Mouse (Mus musculus): ENCODE data around the gene Gkap1. TPM values are rescaled to one million over a fixed set of nuclear protein-coding genes. Genes with fewer than 3 reads are reported as not detected.
A peak's percentile ranks its signal among the peaks of the same experiment; 100 is the strongest.

Gkap1 gene
- polyA plus RNA-seq, 1 experiment: 27.6 TPM

DNA sequence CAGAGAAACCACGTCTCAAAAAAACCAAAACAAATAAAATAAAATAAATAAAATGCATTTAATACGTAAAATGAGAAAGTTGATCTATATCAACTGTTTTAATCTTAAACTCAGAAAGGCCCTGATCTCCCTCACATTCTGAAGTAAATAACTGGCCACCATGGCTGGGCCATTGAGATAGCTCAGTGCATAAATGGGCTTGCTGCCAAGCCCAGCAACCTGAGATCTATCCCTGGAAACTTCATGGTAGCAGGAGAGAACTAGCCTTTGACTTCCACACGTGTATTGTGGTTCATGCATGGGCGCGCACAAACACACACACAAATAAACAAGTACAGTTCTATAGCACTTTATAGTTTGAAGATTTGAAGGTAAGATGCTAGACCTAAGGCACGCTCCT lies 74.2 kb downstream of the Gkap1 start:
- no peak for DNase-seq (ENCODE audit: low spot score)

DNA sequence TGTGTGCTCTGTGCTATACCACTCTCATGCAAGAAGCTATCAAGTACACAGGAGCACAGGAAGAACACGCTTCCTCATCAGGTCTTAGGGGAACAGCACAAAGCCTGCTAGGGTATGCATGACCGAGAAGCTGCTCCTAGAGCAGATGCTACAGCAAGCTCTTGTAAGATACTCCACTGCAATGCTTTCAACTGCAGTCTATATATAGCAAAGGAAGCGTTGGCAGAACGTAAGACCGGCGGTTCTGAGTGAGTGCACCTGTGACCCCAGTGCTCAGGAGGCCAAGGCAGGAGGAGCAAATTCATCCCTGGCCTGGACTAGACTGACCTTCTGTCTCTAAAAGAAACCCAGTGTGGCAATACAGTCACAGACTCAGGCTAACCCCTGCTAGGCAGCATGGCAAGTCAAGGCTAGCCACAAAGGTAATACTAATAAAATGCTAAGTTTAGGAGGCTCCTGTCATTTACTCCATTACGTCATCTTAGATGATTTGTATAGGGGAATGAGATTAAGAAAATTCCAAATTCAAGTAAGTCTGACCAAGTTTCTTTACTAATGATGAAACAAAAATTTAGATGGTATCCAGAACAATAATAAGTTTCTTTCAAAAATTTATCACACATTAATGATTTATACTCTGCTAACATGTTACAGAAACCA lies 77.4 kb downstream of the Gkap1 start:
- no peak for DNase-seq (ENCODE audit: low spot score)

DNA sequence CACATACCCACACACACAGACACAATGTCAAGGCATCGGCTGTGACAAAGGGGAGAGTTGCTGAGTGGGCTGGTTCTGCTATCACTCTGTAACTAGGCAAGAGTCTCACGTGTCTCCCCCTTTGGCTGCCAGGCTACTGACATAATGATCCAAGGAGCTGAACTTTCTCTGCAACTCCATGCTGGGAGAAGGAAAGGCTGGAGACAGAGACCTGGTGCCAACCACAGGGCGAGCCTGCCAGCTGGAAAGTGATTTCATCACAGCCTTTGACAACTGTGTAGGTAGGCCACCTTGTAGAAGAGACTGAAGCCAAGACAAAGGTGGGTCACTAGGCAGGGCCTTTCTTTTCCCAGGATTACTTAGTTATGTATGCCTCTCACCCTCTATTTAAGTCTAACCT lies 78.3 kb downstream of the Gkap1 start:
- no peak for DNase-seq (ENCODE audit: low spot score)

DNA sequence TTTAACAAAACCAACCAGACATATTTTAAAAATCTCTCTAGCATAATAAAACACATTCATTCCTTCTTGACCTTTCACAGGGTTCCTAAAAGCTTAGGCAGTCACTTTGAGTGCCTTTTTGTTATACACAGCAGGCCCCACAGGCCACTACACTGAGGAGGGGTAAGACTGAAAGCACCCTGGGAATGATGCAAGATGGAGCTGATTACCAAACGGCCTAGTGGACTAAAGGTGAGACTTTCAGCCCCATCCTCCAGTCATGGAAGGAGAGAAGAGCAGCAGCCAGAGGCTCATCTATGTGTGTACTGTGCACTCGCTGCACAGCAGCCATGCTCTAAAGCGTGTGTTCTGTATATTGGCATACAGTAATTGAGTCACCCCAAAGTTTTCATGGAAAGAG lies 80.6 kb downstream of the Gkap1 start:
- no peak for DNase-seq (ENCODE audit: low spot score)

DNA sequence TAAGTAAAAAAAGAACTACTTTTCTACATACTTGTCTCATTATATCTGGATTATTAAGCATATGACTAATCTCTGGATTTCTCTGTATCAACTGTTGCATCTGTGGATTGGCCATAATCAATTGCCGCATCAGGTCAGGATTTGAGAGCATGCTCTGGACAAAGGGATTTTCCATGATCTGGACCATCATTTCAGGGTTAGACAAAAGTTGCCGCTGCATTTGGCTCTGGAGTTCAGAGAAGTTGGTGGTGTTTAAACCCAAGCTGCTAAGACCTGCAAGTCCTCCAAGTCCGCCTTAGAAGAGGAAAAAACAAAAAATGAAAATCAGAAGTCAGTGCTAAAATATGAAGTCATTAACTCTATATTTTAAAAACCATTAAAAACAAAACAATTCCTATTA lies 82.3 kb downstream of the Gkap1 start:
- DNase-seq (ENCODE audit: low spot score): no peak

DNA sequence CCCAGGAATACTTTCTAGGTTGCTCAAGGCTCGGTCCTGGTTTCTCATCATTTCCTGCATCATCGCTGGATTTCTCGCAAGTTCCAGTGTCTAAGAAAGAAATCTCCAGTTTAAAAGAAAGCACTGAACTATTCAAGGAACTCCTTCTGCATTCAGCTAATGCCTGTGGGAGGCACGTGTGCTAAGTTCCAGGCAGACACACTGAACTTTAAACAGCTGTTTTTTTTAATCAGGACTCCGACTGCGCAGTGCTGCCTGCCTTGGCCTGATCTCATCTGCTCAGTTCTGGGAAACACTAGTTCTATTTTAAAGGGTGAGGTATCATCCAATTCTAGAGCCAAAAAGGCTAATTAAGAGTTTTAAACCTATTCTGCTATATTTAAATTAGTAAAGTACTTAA lies 83.4 kb downstream of the Gkap1 start:
- no peak for DNase-seq (ENCODE audit: low spot score)

DNA sequence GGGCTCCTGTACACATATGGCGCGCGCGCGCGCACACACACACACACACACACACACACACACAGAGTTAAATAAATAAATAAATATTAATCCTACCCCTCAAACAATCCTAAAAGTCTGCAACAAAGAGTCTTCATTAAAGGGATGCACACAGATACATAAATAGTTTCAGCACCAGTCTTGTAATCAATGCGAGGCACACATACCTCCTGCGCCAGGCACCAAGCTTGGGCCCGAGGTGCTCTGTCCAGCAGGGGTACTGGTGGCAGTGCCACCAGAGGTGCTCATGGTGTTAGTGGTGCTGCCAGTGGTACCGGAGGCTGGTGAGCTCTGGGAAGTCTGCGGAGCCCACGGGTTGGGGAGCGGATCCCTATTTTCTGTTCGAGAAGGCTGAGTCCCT lies 84.0 kb downstream of the Gkap1 start:
- DNase-seq (ENCODE audit: low spot score): no peak

DNA sequence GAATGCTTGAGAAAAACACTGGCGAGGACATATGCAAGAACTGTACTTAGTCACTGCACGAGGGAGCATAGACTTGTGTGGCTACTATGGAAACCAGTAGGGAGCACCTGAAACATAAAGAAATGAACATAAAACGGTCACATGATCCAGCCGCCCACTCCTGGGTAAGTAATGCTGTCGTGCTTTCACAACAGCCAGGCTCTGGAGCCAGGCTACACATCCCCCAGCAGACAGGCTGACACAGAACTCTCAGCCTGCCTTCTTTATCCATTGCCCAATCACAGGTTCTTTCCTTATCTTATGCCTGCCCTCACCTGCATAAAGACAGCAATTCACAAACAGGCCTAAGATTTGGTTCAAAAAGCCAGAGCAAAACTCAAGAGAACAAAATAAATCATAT lies 86.0 kb downstream of the Gkap1 start:
- no peak for DNase-seq (ENCODE audit: low spot score)

DNA sequence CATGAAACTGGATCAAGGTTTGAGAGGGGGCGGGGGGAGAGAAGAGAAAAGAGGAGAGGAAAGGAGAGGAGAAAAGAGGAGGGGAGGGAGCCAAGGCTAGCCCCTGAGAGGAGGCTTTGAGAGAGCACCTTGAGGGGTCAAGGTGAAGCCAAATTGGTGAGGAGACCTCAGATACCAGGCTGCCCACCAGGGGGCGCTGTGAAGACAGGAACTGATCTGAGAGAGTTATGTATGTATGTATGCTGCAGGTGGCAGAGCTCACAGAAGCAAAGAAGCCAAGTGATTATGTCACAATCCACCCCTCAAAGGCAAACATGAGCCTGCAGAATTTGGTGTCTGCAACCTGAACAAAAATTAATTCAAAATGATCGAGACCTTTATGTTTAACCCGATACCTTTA lies 87.1 kb downstream of the Gkap1 start:
- peak; percentile 78 for DNase-seq (ENCODE audit: low spot score)

DNA sequence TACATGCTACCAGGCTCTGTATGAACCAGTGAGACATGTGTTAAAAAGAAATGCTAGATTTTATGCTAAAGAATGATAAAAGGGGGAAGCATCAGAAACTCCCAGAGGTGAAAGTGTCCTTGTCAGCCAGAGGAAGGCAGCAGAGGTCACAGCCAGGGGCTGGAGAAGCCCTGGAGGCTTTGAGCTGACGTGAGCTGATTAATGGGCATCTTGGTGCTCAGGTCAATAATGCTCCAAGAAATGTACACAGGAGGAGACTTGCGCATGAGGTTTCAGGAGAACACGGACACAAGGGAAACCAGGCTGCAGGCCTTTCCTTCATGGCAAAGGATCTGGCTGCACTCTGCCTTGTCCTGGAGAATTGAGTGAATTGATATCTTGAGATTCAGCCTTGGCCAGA lies 87.7 kb downstream of the Gkap1 start:
- no peak for DNase-seq (ENCODE audit: low spot score)

DNA sequence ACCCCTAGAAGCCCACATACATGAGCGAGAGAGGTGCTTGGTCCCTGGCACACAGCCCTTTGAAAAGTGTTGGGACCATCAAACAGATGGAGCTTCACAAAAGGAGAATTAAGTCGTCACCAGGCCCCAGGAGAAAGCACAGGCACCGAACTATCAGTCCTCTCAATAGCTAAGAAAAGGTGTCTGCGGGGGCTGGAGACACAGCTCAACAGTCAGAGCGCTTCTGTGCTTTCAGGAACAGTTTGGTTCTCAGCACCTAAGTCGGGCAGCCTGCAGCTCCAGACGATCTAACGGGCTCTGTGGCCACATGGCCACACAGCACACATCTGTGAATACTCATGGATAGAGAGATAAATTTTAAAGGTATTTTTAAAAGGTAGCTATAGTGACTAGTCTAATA lies 89.2 kb downstream of the Gkap1 start:
- no peak for DNase-seq (ENCODE audit: low spot score)

DNA sequence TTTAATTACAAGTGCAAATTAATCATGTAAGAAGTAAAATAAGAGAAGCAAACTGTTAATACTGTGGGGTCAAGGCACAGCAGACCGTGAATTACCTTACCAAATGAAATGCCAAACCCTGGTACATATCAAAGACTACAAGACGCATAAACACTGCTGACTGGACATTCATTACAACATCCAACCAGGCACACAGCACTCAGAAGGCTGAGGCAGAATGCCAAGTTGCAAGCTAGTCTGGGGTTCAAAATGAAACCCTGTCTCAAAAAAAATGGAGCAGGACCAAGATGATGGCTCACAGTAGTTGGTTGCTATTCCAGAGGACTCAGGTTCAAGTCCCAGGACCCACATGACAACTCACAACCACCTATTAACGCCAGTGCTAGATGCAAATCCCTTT lies 91.4 kb downstream of the Gkap1 start:
- DNase-seq (ENCODE audit: low spot score): no peak

Other genes with a start within 250 kb of the Gkap1 start
- gene Klhl3, start 162.1 kb downstream of the Gkap1 start, polyA plus RNA-seq (2012; rRNA removed): 1.6 and 2.1 TPM in 2 replicates
- gene Hnrnpa0, start 147.1 kb downstream of the Gkap1 start, polyA plus RNA-seq (2012; rRNA removed): 77.7 and 79.7 TPM in 2 replicates
- 35.3 and 38.1 TPM in 2 replicates for gene Idnk, start 118.0 kb downstream of the Gkap1 start, polyA plus RNA-seq (2012; rRNA removed)
- 52.2 and 56.8 TPM in 2 replicates for gene Ubqln1, start 60.0 kb downstream of the Gkap1 start, polyA plus RNA-seq (2012; rRNA removed)
- gene Kif27, start 83.4 kb upstream of the Gkap1 start, polyA plus RNA-seq (2012; rRNA removed): 0.39 and 0.46 TPM in 2 replicates
- 22.3 and 24.8 TPM in 2 replicates for gene 2210016F16Rik, start 109.5 kb upstream of the Gkap1 start, polyA plus RNA-seq (2012; rRNA removed)
- 15.4 and 15.5 TPM in 2 replicates for gene Rmi1, start 126.5 kb upstream of the Gkap1 start, polyA plus RNA-seq (2012; rRNA removed)
- 504 and 577 TPM in 2 replicates for gene Hnrnpk, start 127.6 kb upstream of the Gkap1 start, polyA plus RNA-seq (2012; rRNA removed)

Data from urinary bladder, adult 2 months (tissue).